Mouse (Mus musculus) lung, adult 2 months (tissue): Measurements from ENCODE around the gene Mrpl37.

ENCODE experiments used
- CTCF ChIP-seq: fragments of 200-500 bp; IDR thresholded peaks from 2 replicates; pipeline ENCODE4 v1.5.1; 2011; ENCODE audit warnings: mild to moderate bottlenecking, low read length, control low read depth; ENCODE audit not compliant: insufficient read depth
- POLR2A ChIP-seq: fragments of 200-500 bp; IDR thresholded peaks from 2 replicates; pipeline ENCODE4 v1.6.1; 2011; ENCODE audit warnings: low read depth, mild to moderate bottlenecking, control low read depth, low read length, borderline replicate concordance; ENCODE audit errors: extremely low read depth

- no peak for TF ChIP-seq POLR2A
- no peak for TF ChIP-seq CTCF
These were observed 31.2 kb upstream of the Mrpl37 start for GRCm38 (mm10) chr4:107097871-107098270.
